Mouse (Mus musculus): ENCODE results near the gene Actg2.
"Not testable (repeated sequence)": the region's sequence is repeated elsewhere in the genome, so short reads cannot be mapped to it uniquely, and the experiment has no call there.

Gene Actg2

DNA sequence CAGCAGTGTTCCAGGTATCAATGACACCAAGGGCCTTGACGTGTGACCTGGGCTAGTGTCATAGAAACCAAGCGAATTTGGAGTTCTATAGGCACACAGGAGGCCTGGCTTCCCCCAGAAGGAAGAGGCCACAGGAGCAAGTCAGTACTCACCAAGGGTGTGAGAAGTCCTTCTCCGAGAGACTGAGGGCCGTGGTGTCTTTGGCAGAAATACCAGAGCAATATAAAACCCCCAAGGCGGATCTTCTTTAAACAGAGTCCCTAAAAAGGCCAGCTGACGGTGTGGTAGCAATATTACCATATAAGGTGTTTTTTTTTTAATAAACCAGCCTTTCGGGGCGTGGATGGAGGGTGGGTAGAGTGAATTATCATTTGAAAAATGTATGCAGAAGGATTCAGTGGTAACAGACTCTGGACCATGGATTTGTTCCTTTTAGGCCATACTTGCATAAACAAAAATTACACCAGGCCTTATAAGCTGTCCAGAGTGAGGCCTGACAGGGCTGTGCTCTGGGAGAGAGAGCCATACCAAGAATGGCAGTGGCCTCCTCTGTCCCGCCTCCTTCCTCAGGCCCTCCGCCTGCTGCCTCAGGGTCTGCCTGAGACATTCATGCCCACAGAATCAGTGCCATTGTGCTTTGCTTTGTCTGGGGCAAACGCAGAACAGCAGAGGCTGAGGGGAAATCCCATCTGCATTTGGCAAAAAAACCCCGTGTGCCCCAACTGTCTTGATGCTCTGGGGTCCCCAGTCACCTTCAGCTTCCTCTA, at the start of gene Actg2:
Actg2 (minus strand) TSS at position 238 of the 767 bp plus-strand sequence.
- no peak for DNase-seq

DNA sequence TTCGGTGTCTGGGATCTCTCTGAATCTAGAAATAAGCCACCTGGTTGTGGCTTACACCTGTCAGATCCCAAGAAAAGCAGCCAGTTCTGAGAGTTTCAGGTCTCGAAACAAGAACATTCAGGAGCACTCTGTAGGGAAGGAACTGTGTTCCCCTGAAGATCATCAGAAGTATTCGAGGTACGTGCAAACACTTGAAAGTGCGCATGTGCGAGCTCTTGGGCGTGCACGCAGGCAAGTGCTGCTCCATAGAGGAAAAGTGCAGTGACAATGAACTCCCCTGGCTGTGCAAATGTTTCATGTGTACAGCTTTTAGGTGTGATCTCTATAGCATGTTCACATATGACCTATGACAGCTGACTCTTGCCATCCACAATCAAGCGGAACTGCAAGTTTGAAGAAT, 49.3 kb upstream of the Actg2 start:
- DNase-seq: not testable (repeated sequence)

DNA sequence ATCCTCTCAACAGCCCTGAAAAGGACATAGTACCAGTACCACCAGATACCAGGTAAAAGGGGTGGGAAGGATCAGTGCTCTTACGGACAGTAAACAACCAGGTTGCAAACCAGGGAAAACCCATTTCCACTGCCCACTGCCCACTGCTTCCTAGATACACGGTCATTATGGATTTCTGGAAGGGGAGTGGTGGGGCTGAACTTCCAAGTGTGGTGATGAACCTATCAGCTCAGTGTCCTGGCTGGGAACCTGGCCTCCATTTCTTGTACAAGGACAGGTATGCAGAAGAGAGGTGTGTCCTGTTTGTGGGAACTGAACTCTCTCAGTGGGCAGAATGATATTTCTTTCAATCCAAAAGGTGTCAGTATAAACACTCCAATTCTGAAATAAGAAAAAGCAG, 47.5 kb upstream of the Actg2 start:
- no peak for DNase-seq

DNA sequence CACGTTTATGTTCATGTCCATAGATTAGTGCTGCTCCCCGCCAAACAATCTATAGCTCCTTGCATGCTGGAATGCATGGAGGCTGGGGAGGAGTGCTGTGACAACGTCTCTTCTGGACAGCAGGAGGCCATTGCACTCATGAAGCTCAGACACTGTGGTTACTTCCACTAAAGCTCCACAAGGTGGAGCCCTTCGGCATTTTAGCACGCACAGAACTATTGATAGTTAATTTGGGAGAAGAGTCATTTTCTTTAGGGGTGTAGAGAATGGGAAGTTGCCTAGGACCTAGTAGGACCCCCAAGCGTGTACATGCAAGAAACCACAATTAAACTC, 46.8 kb upstream of the Actg2 start:
- DNase-seq: peak; percentile 85

DNA sequence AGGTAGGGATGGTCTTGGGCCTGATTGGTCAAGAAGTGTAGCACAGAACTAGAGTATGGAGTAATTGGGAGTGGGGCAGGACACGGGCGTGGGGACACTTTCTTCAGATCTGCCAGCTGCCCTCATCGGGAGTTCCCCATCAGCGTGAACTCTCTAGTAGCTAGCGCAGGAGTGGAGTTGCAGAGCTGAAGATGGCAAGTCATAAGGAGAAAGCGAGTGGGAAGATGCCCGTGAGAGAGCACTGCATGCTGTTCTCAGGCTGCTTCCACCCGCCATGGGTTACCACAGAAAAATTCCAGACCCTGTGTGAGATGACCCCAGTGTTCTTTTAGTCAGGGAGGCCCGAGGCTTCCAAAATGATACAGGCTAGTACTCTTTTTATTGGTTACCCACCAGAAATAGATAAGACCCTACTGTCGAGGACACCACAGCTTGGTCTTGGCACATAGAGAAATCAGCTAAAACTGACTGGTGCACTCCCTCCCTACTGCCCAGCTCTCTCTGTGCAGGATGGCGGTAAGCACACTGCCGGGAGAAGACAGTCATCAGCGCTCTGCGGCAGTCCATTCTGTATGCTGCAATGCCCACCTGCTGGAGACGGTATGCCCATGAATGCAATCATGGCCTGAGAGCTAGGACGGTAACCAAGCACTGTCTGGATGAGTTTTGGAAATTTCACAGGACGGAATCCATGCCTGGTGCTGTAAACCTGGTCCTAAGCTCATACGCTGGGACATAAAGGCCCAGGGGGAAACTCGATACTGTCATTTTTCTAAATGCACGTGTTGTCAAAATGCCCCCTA, 46.3 kb upstream of the Actg2 start:
- DNase-seq: no peak

DNA sequence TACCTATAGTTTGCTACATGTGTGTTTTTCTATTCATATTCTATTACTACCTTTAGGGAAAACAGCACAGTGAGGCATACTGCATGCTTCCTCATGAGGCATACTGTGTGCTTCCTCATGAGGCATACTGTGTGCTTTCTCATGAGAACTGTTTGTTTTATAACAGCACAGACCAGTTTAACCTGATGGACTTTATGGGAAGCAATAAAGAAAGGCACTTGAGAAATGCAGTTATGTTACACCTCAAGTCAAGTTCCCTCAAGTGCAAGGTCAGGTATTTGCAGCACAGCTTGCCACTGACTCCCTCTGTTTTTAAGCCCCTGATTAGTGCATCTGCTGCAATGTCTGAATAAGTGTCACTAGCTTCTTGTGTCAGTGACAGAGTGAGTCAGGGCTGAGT, 41.5 kb upstream of the Actg2 start:
- DNase-seq: no peak

DNA sequence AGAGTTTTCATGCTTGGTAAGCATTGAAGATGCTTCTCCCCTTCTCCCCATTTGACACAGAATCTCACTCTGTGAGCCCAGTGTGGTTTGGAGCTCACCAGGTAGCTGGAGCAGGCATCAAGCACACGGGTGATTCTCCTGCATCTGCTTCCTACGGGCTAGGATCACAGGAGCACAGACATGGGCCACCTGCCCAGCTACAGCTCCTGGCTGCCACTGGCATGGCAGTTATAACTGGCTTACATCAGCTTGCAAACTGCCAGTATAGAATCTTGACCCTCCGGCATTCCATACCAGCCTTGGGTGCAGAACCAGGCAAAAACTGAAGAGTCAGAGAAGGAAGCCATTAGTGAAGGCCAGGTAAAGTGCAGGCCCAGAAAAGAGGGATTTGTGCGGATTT, 39.5 kb upstream of the Actg2 start:
- no peak for DNase-seq

DNA sequence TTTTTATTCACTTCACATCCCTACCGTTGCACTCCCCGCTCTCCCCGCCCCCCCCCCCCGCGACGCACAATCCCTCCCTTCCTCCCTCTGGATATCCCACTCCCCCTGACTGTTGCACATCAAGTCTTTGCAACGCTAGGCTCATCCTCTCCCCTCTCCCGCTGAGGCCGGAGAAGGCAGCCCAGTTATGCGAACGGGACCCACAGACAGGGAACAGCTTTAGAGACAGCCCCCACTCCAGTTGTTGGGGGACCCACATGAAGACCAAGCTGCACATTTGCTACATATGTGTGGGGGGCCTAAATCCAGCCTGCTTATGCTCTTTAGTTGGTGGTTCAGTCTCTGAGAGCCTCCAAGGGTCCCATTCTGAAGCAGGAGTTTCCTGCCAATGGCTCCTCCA, 36.6 kb upstream of the Actg2 start, which contains the start of gene Stambp:
Stambp (minus strand) TSS at position 59 of the 400 bp plus-strand sequence.
- no peak for DNase-seq

DNA sequence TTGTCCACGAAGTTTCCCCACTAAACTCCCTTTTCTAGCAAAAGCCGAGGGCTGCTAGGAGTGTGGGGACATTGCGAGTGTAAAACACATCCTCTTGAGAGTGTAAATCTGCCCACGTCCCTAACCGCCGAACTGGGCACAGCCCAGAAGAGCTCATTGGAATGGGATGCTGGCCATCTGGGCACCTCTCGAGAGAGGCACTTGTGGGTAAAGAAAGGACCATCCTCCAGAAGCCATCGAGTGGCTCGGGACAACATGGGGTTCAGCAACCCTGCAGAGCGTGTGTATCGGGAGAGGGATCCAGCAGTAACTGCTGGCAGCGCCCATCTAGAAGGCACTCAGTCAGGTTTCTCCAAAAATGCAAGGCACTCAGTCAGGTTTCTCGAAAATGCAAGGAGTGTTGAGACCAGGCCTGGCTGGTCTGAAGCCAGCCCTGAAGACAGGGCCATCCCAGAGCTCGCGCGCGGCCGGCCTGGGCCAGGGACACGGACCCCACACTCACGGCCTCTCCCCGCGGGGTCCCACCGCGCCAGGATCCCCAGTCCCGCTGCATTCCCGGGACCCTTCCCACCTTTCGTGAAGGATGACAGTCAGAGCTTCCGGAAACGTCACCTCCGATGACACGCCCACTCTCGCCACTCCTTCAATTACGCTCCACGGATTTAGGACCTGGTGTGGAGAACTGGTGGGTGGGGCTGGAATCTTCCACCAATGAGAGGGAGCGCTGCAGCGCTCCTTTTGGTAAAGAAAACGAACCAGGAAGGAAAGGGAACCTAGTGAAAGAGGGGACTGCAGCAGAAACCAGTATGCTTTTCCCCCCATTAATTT, 36.0 kb upstream of the Actg2 start:
- peak; percentile 96 for DNase-seq

DNA sequence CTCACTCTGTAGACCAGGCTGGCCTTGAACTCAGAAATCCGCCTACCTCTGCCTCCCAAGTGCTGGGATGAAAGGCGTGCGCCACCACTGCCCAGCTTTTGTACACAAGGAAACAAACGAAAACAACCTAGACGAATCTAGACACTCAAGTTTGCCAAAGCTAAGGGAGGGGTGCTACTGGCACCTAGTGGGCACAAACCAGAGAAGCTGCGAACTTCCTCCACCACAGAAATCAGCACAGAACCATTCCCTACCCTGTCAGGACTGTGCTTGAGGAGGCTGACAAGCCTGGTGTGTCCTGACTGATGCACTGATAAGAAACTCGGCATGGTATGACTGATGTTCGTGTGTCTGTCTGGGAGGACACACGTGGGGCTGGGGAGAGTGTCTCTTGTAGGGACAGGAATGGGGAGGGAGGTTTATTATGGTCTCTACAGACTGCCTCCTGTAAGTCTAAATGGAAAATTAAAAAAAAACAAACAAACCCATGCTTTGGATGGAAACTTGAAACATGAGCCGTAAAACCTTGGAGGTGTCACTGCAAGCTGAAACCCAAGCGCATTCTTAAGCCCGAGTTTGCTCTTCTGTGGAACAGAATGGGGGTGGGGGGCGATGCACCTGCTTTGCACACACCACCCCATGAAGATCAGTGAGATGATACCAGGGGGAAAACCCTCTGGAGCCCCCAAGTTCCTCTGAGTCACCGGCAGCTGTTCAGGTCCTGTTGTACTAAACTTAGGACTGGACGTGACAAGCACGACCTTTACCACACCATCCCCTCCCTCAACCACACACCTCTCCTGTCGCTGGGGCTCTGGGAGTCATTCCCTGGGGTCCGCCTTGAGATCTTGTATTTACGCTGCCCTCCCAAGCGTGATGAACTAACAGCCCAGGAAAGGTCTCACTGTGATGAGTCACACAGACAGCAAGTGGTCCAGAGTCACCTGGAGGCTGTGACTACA, 33.1 kb upstream of the Actg2 start:
- no peak for DNase-seq

DNA sequence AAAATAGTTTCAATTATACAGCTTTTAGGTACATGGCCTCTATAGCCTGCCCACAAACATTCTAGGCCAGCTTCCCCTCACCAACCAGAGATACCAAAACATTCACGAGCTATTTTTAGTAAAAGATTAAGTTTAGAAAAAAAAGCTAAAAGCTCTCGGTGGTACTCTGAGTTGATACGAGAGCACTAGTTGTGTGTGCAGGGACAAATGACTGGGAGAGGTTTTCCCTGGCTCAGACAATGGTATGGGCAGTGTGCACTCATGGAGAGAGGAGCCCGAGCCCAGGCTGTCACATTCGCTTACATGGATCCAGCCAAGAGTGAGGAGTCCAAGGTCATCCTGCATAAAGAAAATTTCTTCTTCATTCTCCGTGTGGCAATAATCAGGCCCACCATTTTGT, 19.9 kb upstream of the Actg2 start:
- no peak for DNase-seq

DNA sequence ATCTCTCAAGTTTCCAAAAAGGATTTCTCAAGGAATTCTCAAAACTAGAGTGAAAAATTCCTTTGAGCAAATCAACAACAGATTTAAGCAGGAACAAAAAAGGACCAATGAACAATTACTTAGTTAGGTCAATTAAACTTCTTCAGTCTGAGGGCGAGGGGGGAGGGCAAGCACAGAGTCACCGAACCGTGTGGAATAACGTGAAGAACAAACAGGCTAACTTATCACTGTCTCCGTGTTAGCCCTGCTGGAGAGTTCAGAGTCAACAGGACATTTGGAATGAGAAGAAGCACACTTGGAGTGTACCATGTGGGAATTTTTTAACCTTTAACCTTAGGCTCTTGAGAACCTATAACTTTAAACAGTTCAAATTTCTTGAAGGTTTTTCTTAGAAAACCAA, 12.3 kb upstream of the Actg2 start:
- peak; percentile 56 for DNase-seq

DNA sequence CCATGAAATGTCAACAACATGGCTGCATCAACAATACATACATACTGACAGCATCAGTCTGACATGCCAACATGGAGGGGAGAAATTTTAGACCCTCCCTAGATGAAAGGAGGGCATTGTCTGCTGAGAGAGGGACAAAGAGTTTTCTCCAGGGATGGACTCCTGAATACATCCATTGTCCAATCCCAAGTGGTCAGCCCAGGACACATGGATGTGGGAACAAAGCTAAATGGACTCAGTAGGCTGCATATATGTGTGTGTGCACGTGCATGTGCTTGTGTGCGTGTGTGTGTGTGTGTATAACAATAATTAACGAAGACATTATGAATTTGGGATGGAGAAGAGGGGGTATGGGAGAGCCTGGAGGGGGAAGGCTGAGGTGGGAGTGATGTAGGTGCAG, 9.7 kb upstream of the Actg2 start:
- peak; percentile 83 for DNase-seq

DNA sequence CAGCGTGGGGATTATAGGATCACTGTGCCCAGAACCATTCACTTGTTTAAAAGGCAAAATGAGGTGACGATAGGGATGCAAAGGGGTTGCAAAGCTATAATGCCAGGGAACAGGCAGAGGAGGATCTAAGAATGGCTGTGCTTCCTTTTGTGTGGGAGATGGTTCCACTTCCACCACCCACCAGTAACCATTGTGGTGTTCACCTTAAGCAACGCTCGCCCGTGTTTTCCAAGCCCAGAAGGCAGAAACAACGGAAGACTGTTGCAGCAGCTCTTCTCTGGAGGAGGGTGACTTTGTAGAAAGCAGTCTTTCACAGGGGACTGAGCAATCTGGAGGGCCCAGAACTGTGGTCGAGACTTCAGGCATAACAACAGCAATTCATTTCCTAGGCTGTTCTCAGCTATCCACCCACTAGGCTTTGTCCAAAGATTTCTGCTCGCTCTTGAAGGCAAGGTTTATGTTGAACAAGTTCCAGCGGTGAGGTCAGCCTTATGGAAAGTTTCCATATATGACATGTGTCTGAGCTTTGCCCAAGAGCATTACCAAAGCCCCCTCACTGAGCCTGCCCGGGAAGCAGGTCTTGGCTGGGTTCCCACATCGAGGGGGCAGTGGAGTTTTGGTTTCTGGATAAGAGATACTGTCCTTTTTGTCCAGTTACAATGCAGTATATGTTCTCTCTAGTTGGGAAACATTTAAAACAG, 5.8 kb upstream of the Actg2 start:
- DNase-seq: no peak

DNA sequence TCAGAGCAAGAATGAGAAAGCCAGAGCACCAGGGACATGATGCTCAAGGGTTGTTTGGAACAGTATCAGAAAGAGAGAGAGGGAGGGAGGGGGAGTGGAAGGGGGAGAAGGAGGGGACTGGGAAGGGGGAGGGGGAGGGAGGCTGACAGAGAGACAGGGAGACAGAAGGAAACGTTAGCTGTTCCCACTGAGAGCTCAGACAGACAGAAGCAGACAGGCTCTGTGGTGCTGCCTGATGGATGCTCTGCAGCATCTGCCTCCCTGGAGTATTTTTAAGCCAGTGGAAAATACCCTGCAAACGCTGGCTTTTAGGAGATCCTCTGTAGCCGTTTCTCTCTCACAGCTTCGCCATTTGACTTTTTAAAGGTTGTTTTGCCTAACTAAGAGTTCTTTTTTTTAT, 4.0 kb upstream of the Actg2 start:
- peak; percentile 28 for DNase-seq

DNA sequence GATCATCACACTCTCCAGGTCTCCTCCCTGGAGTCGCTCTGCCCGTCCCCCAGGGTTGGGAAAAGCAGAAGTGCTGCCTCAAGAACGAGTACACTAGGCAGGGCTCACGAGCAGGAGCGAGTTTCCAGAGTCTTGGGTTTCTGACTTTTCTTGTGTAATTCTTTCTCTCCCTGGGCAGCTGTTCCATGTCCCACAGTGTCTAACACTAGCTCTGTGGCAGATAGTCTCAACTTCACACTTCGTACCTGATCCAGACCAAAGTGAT, 662 bp upstream of the Actg2 start:
- DNase-seq: no peak

DNA sequence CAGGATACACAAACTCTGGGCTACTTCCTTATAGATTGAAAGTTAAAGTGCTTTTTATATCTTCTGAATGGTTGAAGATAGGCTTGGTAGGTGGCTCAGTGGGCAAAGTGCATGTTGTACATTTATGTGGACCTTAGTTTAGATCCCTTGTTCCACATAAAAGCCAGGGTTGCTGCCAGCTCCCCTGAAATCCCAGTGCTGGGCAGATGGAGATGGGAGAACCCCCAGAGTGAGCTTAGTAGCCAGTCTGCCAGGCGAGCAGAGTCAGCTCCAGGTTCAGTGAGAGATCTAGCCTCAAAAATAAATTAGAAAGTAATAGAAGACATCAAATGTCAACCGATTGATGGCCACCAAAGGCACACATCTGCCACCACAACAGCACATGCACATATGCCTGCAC, 3.5 kb downstream of the Actg2 start:
- no peak for DNase-seq

DNA sequence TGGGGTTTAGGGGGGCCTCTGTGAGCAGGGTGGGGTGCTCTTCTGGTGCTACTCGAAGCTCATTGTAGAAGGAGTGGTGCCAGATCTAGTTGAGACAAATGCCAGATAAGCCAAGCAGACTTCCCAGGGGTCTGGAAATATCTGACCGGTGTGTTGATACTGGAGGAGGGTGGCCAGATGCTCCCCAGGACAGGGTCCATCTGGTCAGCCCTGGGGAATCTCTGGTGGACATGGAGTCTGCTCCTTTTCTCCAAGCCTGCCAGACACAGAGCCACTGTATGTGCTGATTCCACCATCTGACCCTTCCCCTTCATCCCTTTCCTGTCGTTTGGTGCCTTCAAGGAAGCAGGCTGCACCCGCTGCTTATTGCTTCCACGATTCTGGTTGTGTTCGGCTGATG, 12.9 kb downstream of the Actg2 start:
- no peak for DNase-seq

DNA sequence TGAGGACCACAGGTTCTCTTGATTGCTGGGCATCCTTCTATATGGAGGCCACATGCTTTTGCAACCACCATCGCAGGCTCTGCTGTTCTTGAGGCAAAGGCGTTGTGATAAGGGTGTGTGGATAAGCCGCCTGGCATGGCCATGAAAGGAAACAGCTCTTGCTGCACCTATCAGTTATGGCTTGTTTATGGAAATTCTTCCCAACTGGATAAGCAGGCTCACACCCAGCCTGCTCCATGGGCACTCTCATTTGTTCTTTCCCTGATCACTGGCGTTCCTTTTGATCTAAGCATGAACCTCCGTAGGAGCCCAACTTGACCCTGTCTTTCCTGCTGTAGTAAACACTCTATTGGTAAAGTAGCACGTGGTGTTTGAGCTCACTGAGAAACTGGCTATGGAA, 14.3 kb downstream of the Actg2 start:
- DNase-seq: no peak

DNA sequence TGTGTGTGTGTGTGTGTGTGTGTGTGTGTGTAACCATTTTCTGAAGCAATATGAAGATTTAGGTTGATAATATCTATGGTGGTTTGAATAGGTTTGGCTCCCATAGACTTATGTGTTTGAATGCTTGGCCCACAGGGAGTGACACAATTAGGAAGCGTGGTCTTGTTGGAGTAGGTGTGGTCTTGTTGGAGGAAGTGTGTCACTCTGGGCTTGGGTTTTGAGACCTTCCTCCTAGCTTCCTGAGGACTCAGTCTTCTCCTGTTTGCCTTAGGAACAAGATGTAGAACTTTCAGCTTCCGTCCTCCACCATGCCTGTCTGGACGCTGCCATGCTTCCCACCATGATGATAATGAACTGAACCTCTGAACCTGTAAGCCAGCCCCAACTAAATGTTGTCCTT, 17.4 kb downstream of the Actg2 start:
- DNase-seq: no peak

DNA sequence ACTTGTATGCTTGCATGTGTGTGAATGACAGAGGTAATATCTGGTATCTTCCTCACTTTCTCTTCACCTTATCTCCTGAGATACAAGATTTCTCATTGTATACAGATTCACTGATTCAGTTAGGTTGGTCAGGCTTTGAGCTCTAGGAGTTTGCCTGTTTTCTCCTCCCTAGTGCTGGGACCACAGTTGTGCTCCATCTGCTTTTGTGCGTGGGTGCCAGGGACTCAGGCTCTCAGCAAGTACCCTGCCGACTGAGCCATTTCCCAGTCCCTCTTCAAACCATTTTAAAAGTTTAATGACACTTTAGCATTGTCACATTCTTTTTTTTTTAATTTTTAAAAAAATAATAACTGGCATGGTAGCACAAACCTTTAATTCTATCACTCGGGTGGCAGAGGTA, 20.9 kb downstream of the Actg2 start:
- DNase-seq: no peak

DNA sequence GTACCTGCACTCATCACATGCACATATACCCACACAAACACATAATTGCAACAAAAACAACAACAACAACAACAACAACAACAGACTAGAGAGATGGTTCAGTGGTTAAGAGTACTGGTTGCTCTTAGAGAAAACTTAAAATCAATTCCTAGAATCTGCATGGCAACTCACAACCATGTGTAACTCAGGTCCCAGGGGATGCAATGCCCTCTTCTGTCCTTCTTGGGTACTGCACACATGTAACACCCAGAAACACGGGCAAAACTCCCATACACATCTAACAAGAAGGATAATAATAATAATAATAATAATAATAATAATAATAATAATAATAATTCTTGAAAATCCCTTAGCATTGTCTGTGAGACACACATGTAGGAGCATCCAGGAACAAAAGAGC, 23.6 kb downstream of the Actg2 start:
- peak; percentile 66 for DNase-seq

All from retina, postnatal 1 day (tissue).